Mouse (Mus musculus): Measurements from ENCODE around the gene Gm12216. TPM values are rescaled to one million over a fixed set of nuclear protein-coding genes. Genes with fewer than 3 reads are reported as not detected.
A peak's percentile ranks its signal among the peaks of the same experiment; 100 is the strongest.

Gm12216 gene
- total RNA-seq, 2 experiments from 2014 or later = 5.2 to 7.5 TPM

- no peak for DNase-seq
These were observed 37.7 kb downstream of the Gm12216 start for GRCm38 (mm10) chr11:53821230-53821944.

GRCm38 (mm10) chr11:53820516-53821170, 38.4 kb downstream of the Gm12216 start:
- DNase-seq = no peak

GRCm38 (mm10) chr11:53819511-53819910, 39.5 kb downstream of the Gm12216 start:
- no peak for DNase-seq

GRCm38 (mm10) chr11:53818794-53819193, 40.3 kb downstream of the Gm12216 start:
- peak in 1 of 2 experiments; percentile 44 for DNase-seq

GRCm38 (mm10) chr11:53816841-53817375, 42.1 kb downstream of the Gm12216 start:
- DNase-seq = no peak

GRCm38 (mm10) chr11:53814810-53815209, 44.2 kb downstream of the Gm12216 start:
- no peak for DNase-seq

GRCm38 (mm10) chr11:53813001-53813868, 45.8 kb downstream of the Gm12216 start:
- peak; percentile 67 to 75 for DNase-seq

- DNase-seq = no peak
These were observed 47.7 kb downstream of the Gm12216 start for GRCm38 (mm10) chr11:53811312-53811711.

- peak in 1 of 2 experiments; percentile 43 for DNase-seq
These were observed 48.3 kb downstream of the Gm12216 start for GRCm38 (mm10) chr11:53810749-53811148.

- DNase-seq = no peak
These were observed 48.9 kb downstream of the Gm12216 start for GRCm38 (mm10) chr11:53810156-53810555.

GRCm38 (mm10) chr11:53809354-53809753, 49.7 kb downstream of the Gm12216 start:
- no peak for DNase-seq

GRCm38 (mm10) chr11:53805786-53806185, 53.3 kb downstream of the Gm12216 start:
- peak; percentile 53 to 75 for DNase-seq

- no peak for DNase-seq
These were observed 54.3 kb downstream of the Gm12216 start for GRCm38 (mm10) chr11:53804569-53805344.

- no peak for DNase-seq
These were observed 55.6 kb downstream of the Gm12216 start for GRCm38 (mm10) chr11:53803494-53803893.

- peak in 1 of 2 experiments; percentile 31 for DNase-seq
These were observed 56.0 kb downstream of the Gm12216 start for GRCm38 (mm10) chr11:53803093-53803492.

- DNase-seq = no peak
These were observed 58.1 kb downstream of the Gm12216 start for GRCm38 (mm10) chr11:53800975-53801374.

- no peak for DNase-seq
These were observed 59.0 kb downstream of the Gm12216 start for GRCm38 (mm10) chr11:53800036-53800435.

- no peak for DNase-seq
These were observed 60.9 kb downstream of the Gm12216 start for GRCm38 (mm10) chr11:53798041-53798711.

- DNase-seq = no peak
These were observed 61.6 kb downstream of the Gm12216 start for GRCm38 (mm10) chr11:53797386-53797920.

- DNase-seq = peak; percentile 76 to 87
These were observed 62.5 kb downstream of the Gm12216 start for GRCm38 (mm10) chr11:53796409-53797151.
